Mouse (Mus musculus) C2C12 (cell line): ENCODE results near the gene Itpr3.

Experiments
- CEBPB ChIP-seq: IDR thresholded peaks from one replicate; pipeline ENCODE4 v1.6.1; 2011; ENCODE audit warnings: low read depth, mild to moderate bottlenecking, control low read depth, moderate library complexity
- CTCF ChIP-seq: IDR thresholded peaks from one replicate; pipeline ENCODE4 v1.5.1; 2011; ENCODE audit not compliant: control insufficient read depth, insufficient read depth, insufficient read length
- FOSL1 ChIP-seq: IDR thresholded peaks from one replicate; pipeline ENCODE4 v1.8.0; 2011; ENCODE audit warnings: mild to moderate bottlenecking, low read length; ENCODE audit not compliant: poor library complexity, insufficient read depth, severe bottlenecking
- MAX ChIP-seq: IDR thresholded peaks from one replicate; pipeline ENCODE4 v1.6.1; 2011; ENCODE audit warnings: mild to moderate bottlenecking, control low read depth
- MYOD1 ChIP-seq: IDR thresholded peaks from one replicate; pipeline ENCODE4 v1.6.1; 2011; ENCODE audit warnings: low read depth; ENCODE audit not compliant: control insufficient read depth, insufficient read length
- MYOG ChIP-seq: IDR thresholded peaks from one replicate; pipeline ENCODE4 v1.6.1; 2011; ENCODE audit not compliant: control insufficient read depth, insufficient read length; ENCODE audit errors: extremely low read depth
- USF1 ChIP-seq: IDR thresholded peaks from one replicate; pipeline ENCODE4 v1.6.1; 2011; ENCODE audit warnings: low read depth, mild to moderate bottlenecking, control low read depth, moderate library complexity

- TF ChIP-seq CTCF (no peak), MYOD1 (no peak), CEBPB (no peak), MAX (no peak), FOSL1 (no peak), USF1 (peak; percentile 52), MYOG (no peak)
Observed at GRCm38 (mm10) chr17:27144152-27144551, 87.0 kb downstream of the Itpr3 start.
